Mouse (Mus musculus) lung, postnatal 0 days (tissue): ENCODE data around the gene Hsf2bp.

Experiments
- CTCF ChIP-seq: IDR thresholded peaks from 2 replicates; pipeline ENCODE4 v1.5.1; 2016; ENCODE audit warnings: antibody characterized with exemption, mild to moderate bottlenecking
- EP300 ChIP-seq: IDR thresholded peaks from 2 replicates; pipeline ENCODE4 v1.6.1; 2016; ENCODE audit warnings: antibody characterized with exemption, mild to moderate bottlenecking, control low read depth

GRCm38 (mm10) chr17:31982326-31983190, 53.6 kb downstream of the Hsf2bp start:
- TF ChIP-seq EP300 (peak; percentile 100), CTCF (no peak)
